Mouse (Mus musculus) activated CD4-positive, CD25-positive, alpha-beta regulatory T cell, adult 4 months (primary cell): ENCODE data around the gene Rarres2. TPM values are rescaled to one million over a fixed set of nuclear protein-coding genes. Genes with fewer than 3 reads are reported as not detected.

Source experiments
- ATAC-seq: one replicate; pipeline ENCODE4 v1.8.0; 2017
- polyA plus RNA-seq, 2 experiments: library from polyadenylated mRNA; unstranded; fragments of 100-300 nt; shearing (Covaris generic); gene quantifications; one replicate each; pipeline ENCODE4 v1.2.1; 2017

The Rarres2 gene
- polyA plus RNA-seq, 2 experiments from 2014 or later, result 0.83 TPM; not detected in 1

DNA sequence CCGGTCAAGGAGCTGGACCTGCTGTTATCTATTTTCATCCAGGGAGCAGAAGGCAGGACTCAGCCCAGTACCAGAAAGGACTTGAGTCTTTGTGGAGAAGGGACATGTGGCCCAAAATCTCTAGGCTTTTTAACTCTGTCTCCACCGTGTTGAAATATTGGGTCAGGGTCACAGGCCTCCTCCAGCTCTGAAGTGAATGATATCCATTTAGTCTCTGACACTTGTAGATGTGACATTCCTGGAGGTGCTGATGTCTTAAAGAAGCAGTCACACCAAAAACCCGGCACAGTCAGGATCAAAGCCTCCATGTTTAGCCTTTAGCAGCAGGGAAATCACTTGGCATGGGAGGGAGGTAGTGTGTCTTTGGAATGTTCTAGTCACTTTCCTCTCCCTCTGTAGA lies 31.9 kb downstream of the Rarres2 start:
- ATAC-seq, result no peak

DNA sequence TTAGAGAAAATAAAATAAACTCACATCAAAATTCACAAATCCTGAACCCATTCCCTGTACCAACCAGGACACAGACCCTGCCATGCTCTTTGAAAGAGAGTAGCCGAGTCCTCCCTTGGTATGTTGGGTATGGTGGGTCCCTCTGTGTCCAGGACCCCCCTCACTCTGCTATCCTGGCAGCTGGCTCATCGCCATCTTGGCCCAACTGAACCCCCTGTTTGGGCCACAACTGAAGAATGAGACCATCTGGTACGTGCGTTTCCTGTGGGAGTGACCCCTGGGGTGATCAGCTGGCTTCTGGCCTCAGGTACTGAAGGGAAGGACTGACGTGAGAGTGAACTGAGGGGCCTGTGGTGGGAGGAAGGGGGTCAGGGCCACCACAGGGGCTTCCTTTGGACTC lies 32.7 kb downstream of the Rarres2 start:
- ATAC-seq, result no peak

DNA sequence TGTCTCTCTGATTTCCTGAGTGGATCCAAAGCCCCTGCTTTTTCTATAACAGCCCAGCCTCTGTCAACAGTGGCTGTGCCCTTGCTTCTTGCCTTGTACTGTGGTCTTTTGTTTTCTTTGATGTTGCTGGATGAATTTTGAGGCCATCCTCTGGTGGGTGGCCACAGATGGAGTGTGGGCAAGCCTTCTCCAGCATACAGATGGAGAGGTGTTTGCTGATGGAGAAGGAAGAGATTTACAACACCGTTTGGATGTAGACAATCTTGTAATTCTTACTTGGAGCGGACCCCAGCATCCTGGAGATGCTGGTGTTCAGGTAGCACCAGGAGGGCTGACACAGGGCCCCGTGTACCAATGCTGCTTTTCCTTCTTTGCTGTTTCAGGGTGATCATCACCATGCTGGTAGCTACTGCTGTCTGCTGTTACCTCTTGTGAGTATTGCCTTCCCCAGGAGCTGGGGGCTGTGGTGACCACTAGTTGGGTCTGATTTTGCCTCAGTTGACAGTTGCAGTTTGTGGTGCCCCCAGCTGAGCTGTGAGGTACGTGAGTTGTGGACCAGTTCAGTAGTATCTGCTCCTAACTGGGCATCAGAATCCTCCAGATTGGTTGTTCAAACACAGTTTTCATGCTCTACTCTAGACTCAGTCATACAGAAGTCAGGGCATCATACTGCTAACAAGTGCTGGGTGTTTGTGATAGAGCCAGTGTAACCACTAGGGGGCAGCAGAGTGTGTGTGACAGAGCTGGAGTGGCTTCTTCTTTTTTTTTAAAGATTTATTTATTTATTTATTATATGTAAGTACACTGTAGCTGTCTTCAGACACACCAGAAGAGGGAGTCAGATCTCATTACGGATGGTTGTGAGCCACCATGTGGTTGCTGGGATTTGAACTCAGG lies 33.5 kb downstream of the Rarres2 start:
- peak; percentile 36 for ATAC-seq

DNA sequence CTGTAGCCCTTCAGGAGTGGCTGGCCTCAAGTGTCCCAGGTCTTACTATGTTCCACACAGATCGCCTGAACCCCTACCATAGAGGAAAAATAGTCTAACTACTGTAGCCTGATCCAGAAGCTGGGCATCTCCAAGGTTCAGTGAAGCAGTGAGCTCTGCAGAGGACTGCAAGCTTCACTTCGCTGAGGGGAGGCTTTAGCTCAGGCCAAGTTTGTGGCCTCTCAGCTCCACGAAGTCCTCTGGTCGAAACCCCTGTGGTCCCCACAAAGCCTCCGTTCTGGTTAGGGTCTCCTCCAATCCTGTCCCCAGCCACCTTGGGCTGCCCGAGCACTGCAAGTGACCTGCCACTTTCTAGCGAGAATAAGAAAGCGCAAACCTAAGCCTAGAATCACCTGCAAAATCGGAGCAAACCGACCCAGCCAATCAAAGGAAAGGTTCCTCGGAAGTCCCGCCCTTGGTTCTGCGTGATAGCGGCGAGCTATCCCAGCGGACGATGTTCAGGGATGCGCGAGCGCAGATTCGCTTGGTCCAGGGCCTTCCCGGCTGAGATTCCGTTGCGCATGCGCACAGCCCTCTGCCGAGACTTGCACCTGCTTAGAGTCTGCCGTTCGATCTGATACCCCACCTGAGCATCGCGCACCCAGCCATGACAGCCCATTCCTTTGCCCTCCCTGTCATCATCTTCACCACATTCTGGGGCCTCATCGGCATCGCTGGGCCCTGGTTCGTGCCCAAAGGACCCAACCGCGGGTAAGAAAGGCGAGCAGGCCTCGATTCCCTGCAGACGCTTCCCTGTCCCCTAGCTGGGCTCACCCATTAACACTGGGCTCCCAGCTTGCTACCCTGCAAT lies 35.3 kb downstream of the Rarres2 start, which contains the start of gene Atp6v0e2:
Gene Atp6v0e2 (plus strand): TSS at position 511 of the 850 bp plus-strand sequence.
- no peak for ATAC-seq

DNA sequence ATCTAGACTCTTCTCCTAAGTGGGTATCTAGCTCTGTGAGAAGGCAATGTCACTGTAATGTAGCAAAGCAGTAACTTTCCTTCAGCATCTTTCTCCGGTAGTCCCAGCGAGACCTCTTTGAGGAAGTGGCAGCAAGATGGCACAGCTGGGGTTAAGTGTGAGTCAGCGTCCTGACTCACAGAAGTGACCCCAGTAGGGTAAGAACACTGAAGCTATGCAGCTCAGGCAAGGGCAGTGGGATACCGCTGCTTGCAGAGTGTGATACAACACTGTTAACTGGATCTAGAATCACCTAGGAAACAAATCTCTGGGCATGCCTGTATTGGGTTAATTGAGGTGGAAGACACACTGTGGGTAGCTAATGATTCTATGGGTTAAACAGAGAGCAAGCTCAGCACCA lies 36.5 kb downstream of the Rarres2 start:
- no peak for ATAC-seq

DNA sequence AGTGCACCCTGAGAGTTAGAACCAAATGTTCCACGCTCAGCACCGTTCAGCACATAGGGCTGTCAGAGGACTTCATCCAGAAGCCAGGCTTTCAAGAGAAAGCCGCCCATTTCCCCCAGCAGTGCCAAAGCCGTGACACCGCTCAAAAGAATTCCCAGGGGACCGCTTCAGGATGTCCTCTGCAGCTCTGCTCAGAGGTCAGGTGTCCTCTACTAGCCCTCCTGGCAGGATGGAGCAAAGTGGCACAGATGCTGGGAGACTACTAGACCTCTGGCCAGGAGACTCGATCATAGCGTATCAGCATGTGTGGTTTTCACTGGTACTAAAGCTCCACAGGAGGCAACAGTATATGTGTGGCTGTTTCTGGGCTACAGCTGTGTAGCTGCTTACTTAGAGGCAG lies 37.7 kb downstream of the Rarres2 start:
- ATAC-seq, result no peak

DNA sequence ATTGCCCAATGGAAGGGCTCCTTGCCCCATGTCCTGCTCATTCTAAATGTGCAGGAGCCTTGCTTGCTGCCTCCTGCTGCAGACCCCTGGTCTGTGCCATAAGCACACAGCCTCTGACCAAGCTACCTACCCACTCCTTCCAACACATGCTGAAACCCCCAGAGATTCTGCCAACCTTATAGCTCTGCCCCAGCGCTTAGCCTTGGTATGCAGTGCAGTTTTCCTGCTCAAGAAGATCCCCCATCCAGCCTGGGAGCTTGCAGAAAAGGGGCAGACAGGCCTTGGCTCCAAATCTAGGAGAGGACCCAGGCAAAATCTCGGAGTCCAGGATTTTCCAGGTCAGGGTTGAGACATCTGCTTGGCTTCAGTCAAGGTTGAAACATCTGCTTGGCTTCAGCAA lies 39.1 kb downstream of the Rarres2 start:
- no peak for ATAC-seq

DNA sequence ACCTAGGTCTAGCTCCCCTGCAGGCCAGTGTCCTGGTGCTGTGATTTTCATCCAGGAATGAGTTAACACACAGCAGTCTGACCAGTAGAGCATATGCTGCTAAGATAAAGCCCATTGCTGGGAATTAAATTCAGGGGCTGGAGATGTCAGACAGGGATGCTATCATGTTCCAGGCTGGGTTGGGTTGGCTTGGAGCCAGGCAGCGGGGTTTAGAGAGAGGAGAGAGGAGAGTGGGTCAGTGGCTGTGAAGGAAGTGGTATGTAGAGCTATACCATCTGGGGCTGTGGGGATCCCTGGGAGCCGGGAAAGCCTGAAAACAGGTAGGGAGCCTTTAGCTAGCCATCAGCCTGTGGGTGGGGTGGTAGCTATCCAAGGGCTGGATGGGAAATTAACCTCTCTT lies 41.7 kb downstream of the Rarres2 start:
- ATAC-seq, result no peak

DNA sequence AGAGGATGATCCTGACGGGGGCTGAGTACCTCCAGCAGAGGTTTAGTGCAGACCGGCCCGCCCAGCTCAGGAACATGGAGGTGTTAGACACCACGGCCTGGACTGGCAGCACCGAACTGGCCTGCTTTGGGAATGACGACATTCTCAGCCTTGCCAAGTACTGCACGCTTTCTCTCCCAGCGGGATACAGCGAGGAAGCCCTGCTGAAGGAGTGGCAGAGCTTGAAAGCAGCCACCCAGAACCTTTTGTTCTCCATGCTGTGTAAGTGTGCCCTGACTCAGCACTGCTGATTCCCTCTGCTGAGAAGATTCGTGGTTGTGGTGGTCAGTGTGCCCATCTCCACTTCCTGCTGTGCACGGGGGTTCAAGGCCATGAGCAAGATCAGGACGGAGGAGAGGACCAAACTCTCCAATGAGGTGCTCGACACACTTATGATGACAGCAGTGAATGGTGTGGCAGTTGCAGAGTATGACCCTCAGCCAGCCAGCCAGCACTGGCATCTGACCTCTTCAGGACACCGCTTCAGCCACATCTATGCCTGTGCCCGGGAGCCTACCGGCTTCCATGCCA lies 42.6 kb downstream of the Rarres2 start:
- ATAC-seq, result no peak

DNA sequence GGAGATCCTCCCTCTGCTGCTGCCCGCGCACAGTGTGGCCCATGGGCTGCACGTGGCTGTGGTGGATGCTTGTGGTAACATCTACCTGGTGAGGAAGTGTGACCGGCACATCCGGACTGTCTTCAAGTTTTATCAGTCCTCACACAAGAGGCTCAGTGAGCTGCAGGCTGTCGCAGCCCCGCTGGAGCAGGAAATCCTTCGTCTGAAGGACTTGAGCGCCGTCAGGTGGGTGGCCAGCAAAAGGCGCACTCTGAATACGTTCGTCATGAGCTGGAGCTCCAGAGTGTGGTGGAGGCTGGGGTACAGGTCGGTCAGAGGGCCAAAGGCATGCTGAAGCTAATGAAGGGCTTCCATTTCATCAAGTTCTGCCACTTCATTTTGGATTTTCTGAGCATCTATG lies 43.3 kb downstream of the Rarres2 start:
- no peak for ATAC-seq

DNA sequence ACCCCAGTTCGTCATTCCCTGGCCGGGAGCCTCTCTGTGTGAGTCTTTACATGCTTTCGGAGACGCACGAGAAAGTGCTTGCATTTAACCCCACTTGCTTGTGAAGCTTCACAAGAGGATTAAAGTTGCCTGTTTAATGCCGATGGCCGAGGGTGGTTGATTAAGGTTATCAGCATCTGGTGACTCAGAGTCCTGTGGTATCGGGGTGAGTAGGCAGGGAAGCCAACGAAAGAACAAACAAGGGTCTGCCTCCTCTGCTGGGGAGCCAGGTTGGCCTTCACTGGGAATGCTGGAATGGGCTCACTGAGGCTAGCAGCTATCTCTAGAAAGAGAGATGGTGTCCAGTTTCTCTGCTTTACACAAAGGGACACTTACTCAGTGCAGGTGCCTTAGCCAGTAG lies 44.7 kb downstream of the Rarres2 start:
- ATAC-seq, result no peak

DNA sequence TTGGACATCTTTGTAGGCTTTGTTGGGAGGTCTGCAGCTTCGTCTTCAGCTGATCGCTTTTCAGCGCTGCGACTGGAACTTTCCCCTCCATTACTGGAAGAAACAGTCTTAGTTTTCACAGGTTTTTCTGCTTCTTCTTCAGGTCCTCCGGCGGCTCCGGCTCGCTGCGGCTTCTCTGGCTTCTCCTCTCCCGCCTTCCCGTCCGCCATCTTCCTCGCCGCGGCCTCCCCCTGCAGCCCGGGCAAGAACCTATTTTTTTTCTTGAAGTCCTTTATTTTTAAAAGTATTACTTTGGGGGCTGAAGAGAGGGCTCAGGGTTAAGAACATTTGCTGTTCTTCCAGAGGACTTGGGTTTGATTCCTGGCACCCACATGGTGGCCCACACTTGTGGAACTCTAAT lies 47.7 kb downstream of the Rarres2 start:
- ATAC-seq, result peak; percentile 63

Other genes with a start within 250 kb of the Rarres2 start
- 10 to 100 TPM in 1 of 2 experiments, 1 to 10 TPM in 1; 9.8 to 11.1 TPM for gene Krba1, start 177.2 kb downstream of the Rarres2 start, polyA plus RNA-seq
- 1 to 10 TPM; 7.4 to 9.7 TPM for gene Zfp467, start 127.0 kb downstream of the Rarres2 start, polyA plus RNA-seq
- gene Sspo, start 124.6 kb downstream of the Rarres2 start, polyA plus RNA-seq, result under 1 TPM; 0.04 to 0.55 TPM
- gene Atp6v0e2, start 35.2 kb downstream of the Rarres2 start, polyA plus RNA-seq, result not detected
- gene Lrrc61, start 18.0 kb downstream of the Rarres2 start, polyA plus RNA-seq, result 10 to 100 TPM; 35.8 to 39.8 TPM
- gene Gm45021, start 16.8 kb upstream of the Rarres2 start, polyA plus RNA-seq, result not detected
- gene Repin1, start 21.1 kb upstream of the Rarres2 start, polyA plus RNA-seq, result 1 to 10 TPM; 2.1 to 3.3 TPM
- not detected for gene Gm44965, start 21.2 kb upstream of the Rarres2 start, polyA plus RNA-seq
- 1 to 10 TPM; 4.8 to 6.1 TPM for gene Zfp775, start 29.3 kb upstream of the Rarres2 start, polyA plus RNA-seq
- 1 to 10 TPM; 1.2 to 1.7 TPM for gene AI854703, start 54.0 kb upstream of the Rarres2 start, polyA plus RNA-seq
- 100 to 1,000 TPM in 1 of 2 experiments, 10 to 100 TPM in 1; 97.4 to 135 TPM for gene Gimap8, start 74.4 kb upstream of the Rarres2 start, polyA plus RNA-seq
- 100 to 1,000 TPM; 237 to 239 TPM for gene Gimap9, start 103.3 kb upstream of the Rarres2 start, polyA plus RNA-seq
- gene Gimap4, start 111.8 kb upstream of the Rarres2 start, polyA plus RNA-seq, result 1,000 to 10,000 TPM; 1,705 to 1,816 TPM
- 100 to 1,000 TPM; 849 to 944 TPM for gene Gimap6, start 135.4 kb upstream of the Rarres2 start, polyA plus RNA-seq
- gene Gm28053, start 145.8 kb upstream of the Rarres2 start, polyA plus RNA-seq, result 10 to 100 TPM; 42.8 to 45.0 TPM
- 100 to 1,000 TPM; 444 to 529 TPM for gene Gimap7, start 145.8 kb upstream of the Rarres2 start, polyA plus RNA-seq
- 100 to 1,000 TPM; 321 to 429 TPM for gene Gimap1, start 166.3 kb upstream of the Rarres2 start, polyA plus RNA-seq
- 100 to 1,000 TPM; 198 to 220 TPM for gene Gimap5, start 173.4 kb upstream of the Rarres2 start, polyA plus RNA-seq
- 1,000 to 10,000 TPM; 1,102 to 1,198 TPM for gene Gimap3, start 198.1 kb upstream of the Rarres2 start, polyA plus RNA-seq